Mouse (Mus musculus): Measurements from ENCODE around the gene Atp6v1b1. TPM values are rescaled to one million over a fixed set of nuclear protein-coding genes. Genes with fewer than 3 reads are reported as not detected.
A peak's percentile ranks its signal among the peaks of the same experiment; 100 is the strongest.

Gene Atp6v1b1
- total RNA-seq, 4 experiments from 2014 or later: not detected

DNA sequence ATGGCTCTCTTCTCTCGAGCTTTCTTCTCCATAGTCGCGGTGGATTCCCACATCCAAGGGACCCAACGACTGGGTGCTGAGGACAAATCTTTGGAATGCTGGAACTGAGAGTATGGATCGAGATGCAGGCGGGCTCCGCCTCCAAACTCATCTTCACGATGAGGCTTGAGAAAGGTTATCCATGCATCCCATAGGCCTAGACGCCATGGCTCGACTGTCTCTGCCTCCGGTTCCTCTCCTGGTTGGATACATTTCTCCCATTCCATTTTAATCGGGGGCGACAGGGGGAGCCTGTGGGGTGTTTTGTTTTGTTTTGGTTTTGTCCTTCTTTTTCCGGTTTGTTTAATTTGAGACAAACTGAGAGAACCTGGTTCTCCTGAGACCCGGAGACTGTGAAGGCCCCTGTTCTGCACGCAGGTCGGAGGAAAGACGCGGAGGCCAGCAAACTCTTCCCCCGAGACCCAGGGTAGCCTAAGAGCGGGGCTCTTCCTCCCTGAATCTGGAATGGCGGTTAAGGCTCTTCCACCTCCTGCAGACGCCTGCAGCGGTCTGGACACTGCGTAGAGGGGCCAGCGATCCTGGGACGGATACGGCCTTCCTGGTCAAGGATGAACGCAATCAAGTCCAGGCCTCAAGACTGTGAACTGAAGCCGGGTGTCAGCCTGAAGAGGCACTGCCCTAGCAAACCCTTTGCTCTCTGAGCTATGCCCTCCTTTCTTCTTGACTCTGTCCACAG is 27.2 kb upstream of the Atp6v1b1 start:
- no peak for DNase-seq (ENCODE audit: low spot score in 2 of 2)

- no peak for DNase-seq (ENCODE audit: low spot score in 2 of 2)
These were observed 25.8 kb upstream of the Atp6v1b1 start for GRCm38 (mm10) chr6:83717026-83717425.

GRCm38 (mm10) chr6:83722526-83722925 is 20.3 kb upstream of the Atp6v1b1 start:
- no peak for DNase-seq (ENCODE audit: low spot score in 2 of 2)

DNA sequence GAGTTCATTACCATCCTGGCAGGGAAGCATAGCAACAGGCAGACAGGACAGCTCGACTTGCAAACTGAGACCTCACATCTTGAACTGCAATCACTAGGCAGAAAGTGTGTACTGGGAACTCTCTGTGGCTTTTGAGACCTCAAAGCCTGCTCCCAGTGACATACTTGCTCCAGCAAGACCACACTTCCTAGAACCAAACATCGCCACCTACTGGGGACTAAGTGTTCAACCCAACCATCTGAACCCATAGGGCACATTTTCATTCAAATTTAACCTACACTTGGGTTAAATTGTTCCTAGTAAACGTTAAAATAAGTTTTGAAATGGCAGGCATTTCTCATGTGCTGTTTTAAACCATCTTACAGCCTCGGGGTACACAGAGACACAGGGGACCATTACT is 15.6 kb upstream of the Atp6v1b1 start:
- no peak for DNase-seq (ENCODE audit: low spot score in 2 of 2)

- DNase-seq (ENCODE audit: low spot score in 2 of 2): no peak
These were observed 14.3 kb upstream of the Atp6v1b1 start for GRCm38 (mm10) chr6:83728488-83728887.

- DNase-seq (ENCODE audit: low spot score in 2 of 2): no peak
These were observed 13.3 kb upstream of the Atp6v1b1 start for GRCm38 (mm10) chr6:83729350-83729970.

- DNase-seq (ENCODE audit: low spot score in 2 of 2): peak; percentile 47 to 55
These were observed 11.7 kb upstream of the Atp6v1b1 start for GRCm38 (mm10) chr6:83731128-83731527.

DNA sequence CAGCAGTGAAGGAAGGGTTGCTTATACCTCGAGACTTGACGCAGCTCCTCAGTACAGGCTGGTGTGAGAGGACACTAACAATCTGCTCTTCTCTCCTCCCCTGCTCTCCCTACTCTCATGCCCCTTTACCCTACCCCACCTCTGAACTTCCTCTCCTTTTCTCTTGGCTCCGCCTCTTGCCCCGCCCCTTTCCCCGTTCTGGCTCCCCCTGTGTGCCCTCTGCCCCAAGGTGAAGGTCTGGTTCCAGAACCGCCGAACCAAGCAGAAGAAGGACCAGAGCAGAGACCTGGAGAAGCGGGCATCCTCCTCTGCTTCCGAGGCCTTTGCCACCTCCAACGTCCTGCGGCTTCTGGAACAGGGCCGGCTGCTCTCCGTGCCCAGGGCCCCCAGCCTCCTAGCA is 5.5 kb upstream of the Atp6v1b1 start:
- DNase-seq (ENCODE audit: low spot score in 2 of 2): no peak

DNA sequence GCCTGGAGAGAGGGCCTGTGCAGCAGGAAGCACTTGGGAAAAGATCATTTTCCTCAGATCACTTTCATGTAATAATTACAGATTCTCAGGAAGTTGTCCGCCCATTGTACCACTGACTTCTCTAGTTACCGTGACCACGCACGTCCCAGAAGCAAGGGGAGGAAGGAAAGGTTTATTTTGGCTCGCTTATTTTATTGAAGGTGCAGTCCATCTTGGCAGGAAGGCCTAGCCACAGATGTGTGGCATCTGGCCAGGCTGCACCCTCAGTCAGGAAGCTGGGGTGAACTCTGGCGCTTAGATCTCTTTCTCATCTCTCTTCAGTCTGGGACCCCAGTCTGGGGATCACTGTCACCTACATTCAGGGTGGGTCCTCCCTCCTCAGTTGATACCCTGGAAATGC is 4.2 kb upstream of the Atp6v1b1 start:
- no peak for DNase-seq (ENCODE audit: low spot score in 2 of 2)

GRCm38 (mm10) chr6:83743212-83743611 is 422 bp downstream of the Atp6v1b1 start:
- DNase-seq (ENCODE audit: low spot score in 2 of 2): no peak

GRCm38 (mm10) chr6:83744126-83744525 is 1.3 kb downstream of the Atp6v1b1 start:
- no peak for DNase-seq (ENCODE audit: low spot score in 2 of 2)

- DNase-seq (ENCODE audit: low spot score in 2 of 2): no peak
These were observed 1.8 kb downstream of the Atp6v1b1 start for GRCm38 (mm10) chr6:83744557-83744956.

GRCm38 (mm10) chr6:83745466-83745865 is 2.7 kb downstream of the Atp6v1b1 start:
- DNase-seq (ENCODE audit: low spot score in 2 of 2): no peak

DNA sequence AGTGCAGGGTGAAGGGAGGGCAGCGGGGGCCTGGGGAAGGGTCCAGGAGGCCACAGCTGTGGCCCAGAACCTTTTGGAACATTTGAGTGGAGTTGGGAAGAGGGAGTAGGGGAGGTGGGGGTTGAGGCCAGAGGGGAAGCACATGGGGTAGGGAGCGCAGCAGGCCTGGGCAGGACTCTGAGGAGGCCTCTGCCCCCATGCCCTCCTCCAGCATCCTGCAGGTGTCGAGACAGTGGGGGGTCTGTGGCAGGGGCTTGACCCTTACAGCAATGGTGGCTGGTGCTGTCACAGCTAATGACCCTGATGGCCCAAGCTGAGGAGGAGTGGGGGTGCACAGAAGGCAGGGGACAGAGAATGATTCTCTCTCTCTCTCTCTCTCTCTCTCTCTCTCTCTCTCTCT is 6.5 kb downstream of the Atp6v1b1 start:
- no peak for DNase-seq (ENCODE audit: low spot score in 2 of 2)

DNA sequence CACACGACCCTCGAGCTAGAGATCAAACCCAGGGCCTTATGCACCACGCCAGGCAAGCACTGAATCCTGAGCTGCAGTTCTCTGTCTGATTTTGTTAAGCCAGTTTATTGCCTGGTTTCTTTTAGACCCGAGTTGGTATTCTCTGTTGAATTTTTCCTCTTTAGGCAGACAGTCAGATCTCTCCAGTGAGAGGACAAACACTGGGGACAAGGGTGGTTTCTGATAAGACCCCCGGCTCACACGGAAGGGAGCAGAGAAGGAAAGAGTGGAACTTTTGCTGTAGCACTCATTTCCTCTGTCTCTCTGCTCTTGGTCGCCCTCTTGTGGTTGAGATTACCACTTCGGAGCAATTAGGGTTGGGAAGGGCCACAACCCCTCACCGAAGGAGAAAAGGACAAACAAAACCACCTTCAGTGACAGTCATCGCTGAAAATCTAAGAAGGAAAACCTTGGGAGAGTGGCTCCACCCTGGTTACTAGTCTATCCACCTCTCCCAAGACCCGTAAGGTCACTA is 7.4 kb downstream of the Atp6v1b1 start:
- DNase-seq (ENCODE audit: low spot score in 2 of 2): peak in 1 of 2 experiments; percentile 16

GRCm38 (mm10) chr6:83756051-83756450 is 13.3 kb downstream of the Atp6v1b1 start:
- DNase-seq (ENCODE audit: low spot score in 2 of 2): no peak

DNA sequence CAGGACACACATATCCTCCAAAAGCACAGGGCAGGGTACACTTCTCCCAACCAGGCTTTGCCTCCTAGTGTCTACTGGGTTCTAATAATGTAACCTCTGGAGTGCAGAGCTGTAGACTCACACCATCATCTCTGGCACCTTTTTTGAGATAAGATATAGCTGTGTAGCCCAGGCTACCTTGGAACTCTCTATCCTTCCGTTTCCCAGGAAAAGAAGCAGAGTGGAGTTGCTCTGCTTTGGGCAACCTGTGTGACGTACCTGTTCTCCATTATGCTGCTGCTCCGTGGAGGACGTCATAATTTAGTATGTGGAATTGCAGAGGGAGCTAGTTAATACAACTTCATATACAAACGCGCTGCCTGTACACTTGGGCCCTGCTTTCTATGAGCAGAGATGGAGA is 19.6 kb downstream of the Atp6v1b1 start, which contains the start of gene Ankrd53:
Ankrd53 (plus strand) TSS at position 301 of the 400 bp plus-strand sequence.
- DNase-seq (ENCODE audit: low spot score in 2 of 2): no peak

DNA sequence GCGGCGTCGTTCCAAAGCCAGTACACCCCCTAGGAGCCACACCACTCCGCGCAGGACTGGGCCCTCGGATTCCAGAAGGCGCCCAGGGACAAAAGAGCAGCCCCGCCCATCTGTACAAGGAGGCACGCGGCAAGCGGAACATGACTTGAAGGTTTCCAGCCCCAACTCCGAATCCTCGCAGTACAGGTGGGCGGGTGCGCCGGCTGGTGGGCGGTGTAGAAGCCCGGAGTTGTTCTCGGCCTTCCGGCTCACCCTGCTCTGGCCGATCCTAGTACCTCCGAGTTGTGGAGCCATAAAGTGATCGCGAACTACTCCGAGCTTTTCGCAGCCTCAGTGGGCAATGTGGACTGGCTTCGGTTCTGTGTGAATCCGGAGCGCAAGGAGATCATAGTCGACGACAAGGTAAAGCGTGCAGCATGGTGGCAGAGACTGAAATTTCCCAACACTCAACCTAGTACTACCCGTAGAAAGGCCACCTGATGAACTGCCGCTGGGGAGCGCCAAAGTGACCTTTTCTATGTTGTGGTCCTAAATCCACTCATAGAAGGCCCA is 20.2 kb downstream of the Atp6v1b1 start:
- no peak for DNase-seq (ENCODE audit: low spot score in 2 of 2)

- no peak for DNase-seq (ENCODE audit: low spot score in 2 of 2)
These were observed 24.2 kb downstream of the Atp6v1b1 start for GRCm38 (mm10) chr6:83766982-83767381.

DNA sequence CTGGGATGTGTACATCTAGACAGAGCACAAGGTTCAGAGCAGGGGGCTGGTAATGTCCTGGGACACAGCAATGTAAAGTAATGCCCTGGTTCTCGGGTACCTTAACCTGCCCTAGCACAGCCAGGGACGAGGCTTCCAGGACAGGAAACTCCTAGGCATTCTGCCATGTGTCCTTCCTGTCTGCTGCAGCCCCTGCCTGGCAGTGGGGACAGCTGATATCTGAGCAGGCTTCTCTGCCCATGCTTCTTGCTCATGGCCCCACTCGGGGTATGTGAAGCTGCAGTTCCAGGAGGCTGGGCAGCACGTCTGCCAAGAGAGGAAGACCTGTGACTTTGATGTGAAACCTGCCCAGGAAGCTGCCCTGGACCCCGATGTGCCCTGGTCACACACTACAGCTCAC is 25.7 kb downstream of the Atp6v1b1 start:
- DNase-seq (ENCODE audit: low spot score in 2 of 2): no peak

DNA sequence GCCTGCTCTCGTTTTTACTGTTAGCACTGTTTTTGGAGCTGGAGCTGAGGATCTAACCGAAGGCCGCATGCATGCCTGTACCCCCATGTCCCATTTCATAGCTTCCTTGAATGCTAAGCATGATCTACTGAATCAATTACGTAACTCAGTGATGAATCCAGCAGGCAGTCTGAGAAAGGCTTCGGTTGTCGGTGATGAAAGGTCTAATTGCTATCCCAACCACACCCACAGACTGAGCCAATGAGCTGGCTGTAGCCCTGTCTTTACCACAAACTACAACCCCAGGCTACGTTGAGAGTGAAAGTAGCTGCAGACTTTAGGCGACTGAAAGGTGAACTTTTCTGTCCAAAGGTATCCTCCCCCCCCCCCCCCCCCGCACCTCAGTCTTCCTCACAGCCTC is 31.3 kb downstream of the Atp6v1b1 start:
- no peak for DNase-seq (ENCODE audit: low spot score in 2 of 2)

GRCm38 (mm10) chr6:83774781-83775563 is 32.2 kb downstream of the Atp6v1b1 start:
- DNase-seq (ENCODE audit: low spot score in 2 of 2): no peak
